Mouse (Mus musculus) midbrain, embryonic 15.5 days (tissue): Measurements from ENCODE around the gene Lpar3. TPM values are rescaled to one million over a fixed set of nuclear protein-coding genes. Genes with fewer than 3 reads are reported as not detected.
A peak's percentile ranks its signal among the peaks of the same experiment; 100 is the strongest.

Experiments
- ATAC-seq: fragments of 200-750 bp; cut with Nextera tagmentation; replicated peaks from 2 replicates; pipeline ENCODE4 v1.8.0; 2017; ENCODE audit warnings: moderate TSS enrichment
- H3K27ac ChIP-seq: fragments of 300-500 bp; sonication (generic); 2 replicates; pipeline ENCODE4 v1.5.1; 2015; ENCODE audit warnings: mild to moderate bottlenecking, inconsistent platforms
- H3K27me3 ChIP-seq: fragments of 300-500 bp; sonication (generic); replicated peaks from 2 replicates; pipeline ENCODE4 v1.6.1; 2015; ENCODE audit warnings: inconsistent platforms
- H3K36me3 ChIP-seq: fragments of 300-500 bp; sonication (generic); replicated peaks from 2 replicates; pipeline ENCODE4 v1.6.1; 2015; ENCODE audit warnings: inconsistent platforms
- H3K4me1 ChIP-seq: fragments of 300-500 bp; sonication (generic); 2 replicates; pipeline ENCODE4 v1.6.1; 2015; ENCODE audit warnings: inconsistent platforms
- H3K4me2 ChIP-seq: fragments of 300-500 bp; sonication (generic); 2 replicates; pipeline ENCODE4 v1.6.1; 2015; ENCODE audit warnings: inconsistent platforms, mild to moderate bottlenecking, moderate library complexity
- H3K4me3 ChIP-seq: fragments of 300-500 bp; sonication (generic); 2 replicates; pipeline ENCODE4 v1.5.1; 2015; ENCODE audit warnings: mild to moderate bottlenecking, inconsistent platforms
- H3K9ac ChIP-seq: fragments of 300-500 bp; sonication (generic); 2 replicates; pipeline ENCODE4 v1.6.1; 2015; ENCODE audit warnings: mild to moderate bottlenecking, inconsistent platforms
- H3K9me3 ChIP-seq: fragments of 300-500 bp; sonication (generic); 2 replicates; pipeline ENCODE4 v1.6.1; 2016; ENCODE audit warnings: inconsistent platforms
- WGBS: fragments of 180-500 bp; shearing (Covaris S2); methylation state at CpG from one replicate; pipeline ENCODE4 v1.1.7; 2015; ENCODE audit warnings: mixed read lengths; 5-methylcytosine and 5-hydroxymethylcytosine counted together
- polyA plus RNA-seq: library from polyadenylated mRNA; unstranded; fragments of >200 nt; fragmentation: Nextera tagmentation; extraction: Ambion mirVana; gene quantifications from 2 replicates; pipeline ENCODE4 v1.2.1, GENCODE M21; 2015

The Lpar3 gene
- polyA plus RNA-seq = 0.22 and 0.61 TPM in 2 replicates

DNA sequence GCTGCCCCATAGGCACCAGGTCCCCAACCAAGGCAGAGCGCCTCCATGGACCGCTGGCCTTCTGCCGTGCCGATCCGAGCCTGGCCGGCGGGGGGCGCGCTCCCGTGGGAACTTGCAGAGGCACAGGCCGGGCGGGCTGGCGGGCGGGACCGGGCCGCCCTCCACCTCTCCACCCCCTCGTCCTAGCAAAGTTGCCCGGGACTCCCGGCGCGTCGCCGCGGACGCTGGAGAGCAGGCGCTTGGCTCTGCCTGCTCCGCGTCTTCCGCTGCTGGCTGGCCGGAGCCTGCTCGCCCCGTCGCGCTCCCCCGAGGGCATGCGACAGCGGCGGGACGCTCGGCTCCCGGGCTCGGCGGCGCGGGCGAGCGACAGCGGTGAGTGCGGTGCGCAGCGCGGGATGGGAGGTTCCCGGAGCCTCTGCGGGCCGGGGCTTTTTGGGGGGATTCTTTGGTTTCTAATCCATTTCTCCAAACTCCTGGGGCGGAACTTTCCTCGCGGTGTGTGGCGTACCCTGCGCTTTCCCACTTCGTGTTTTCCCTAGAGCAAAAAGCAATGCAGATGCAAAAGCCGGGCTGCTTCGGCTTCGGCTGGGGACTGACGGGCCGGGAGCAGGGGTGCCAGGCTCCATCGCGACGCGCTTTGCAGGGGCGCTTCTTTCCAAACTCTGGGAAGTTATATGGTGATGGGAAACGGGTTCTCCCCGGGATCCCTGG is at the start of gene Lpar3:
Gene Lpar3 (plus strand): TSS at position 188 of the 711 bp plus-strand sequence.
- Histone ChIP-seq H3K4me3 (peak within 1 kb of the TSS; percentile 48), H3K27me3 (peaks cover 38% of the 10 kb centered on the region), H3K9me3 (no peaks in the 10 kb centered on the region), H3K4me2 (peak within 1 kb of the TSS; percentile 89), H3K27ac (no peak within 1 kb of the TSS), H3K9ac (peak within 1 kb of the TSS; percentile 31; the same call in 1 of the 2 replicates), H3K4me1 (peaks cover 11% of the 10 kb centered on the region), H3K36me3 (no peaks in the 10 kb centered on the region)
- ATAC-seq = peak; percentile 67
- WGBS = under 1% methylated on average over 73 of the region's 73 CpGs

DNA sequence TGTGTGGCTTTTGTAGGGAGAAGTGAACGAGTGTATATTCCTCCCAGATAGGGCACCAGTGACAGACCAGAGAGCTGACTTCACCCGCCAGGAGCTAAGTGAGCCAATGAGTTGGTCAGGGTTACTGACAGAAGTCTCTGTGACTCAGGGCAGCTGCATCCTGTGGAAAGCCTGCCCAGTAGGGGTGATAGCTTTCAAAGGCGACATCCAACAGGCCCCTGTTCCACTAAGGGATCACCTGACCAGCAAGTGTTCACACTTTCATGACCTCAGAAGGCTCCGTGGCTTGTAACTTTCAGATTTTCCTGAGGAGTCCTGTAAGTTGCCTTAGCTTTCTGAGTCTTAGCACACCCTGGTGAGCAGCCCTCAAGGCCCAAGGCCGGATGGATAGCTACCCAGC is 47.7 kb upstream of the Lpar3 start:
- 73% methylated on average over 5 of the region's 5 CpGs for WGBS

DNA sequence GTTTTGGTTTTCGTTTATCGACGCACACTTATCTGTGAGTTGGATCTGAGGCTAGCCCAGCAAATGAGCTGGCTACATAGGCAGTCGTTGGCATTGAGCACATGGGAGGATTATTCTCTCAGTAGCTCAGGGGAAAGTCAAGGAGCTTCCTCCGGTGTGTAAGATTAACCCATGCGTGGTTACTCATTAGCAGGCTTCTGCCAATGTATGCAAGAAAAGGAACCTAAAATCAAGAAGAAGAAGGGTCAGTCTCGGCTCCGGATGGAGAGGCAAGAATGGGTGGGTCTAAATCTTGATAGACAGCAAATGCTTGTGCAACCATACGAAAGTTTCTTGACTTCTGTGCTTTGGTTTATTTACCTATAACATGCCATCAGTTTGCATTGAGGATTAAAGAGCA is 46.5 kb upstream of the Lpar3 start:
- WGBS = 90% methylated on average over 9 of the region's 9 CpGs
- Histone ChIP-seq H3K4me3 (no peak overlapping the region), H3K27me3 (no peaks in the 10 kb centered on the region), H3K9me3 (0 out of 2 replicates have a peak, but pooled peaks cover 2% of the 10 kb centered on the region), H3K9ac (no peak overlapping the region), H3K4me2 (no peak overlapping the region), H3K4me1 (peaks cover 4% of the 10 kb centered on the region), H3K27ac (no peak overlapping the region), H3K36me3 (no peaks in the 10 kb centered on the region)
- ATAC-seq = no peak

More for the DNA sequence above, 47.7 kb upstream of the Lpar3 start:
- Histone ChIP-seq H3K4me1 (peaks cover under 1% of the 10 kb centered on the region), H3K4me3 (no peak overlapping the region), H3K27me3 (no peaks in the 10 kb centered on the region), H3K9ac (no peak overlapping the region), H3K27ac (no peak overlapping the region), H3K4me2 (no peak overlapping the region), H3K36me3 (no peaks in the 10 kb centered on the region), H3K9me3 (0 out of 2 replicates have a peak, but pooled peaks cover 2% of the 10 kb centered on the region)
- ATAC-seq = no peak

DNA sequence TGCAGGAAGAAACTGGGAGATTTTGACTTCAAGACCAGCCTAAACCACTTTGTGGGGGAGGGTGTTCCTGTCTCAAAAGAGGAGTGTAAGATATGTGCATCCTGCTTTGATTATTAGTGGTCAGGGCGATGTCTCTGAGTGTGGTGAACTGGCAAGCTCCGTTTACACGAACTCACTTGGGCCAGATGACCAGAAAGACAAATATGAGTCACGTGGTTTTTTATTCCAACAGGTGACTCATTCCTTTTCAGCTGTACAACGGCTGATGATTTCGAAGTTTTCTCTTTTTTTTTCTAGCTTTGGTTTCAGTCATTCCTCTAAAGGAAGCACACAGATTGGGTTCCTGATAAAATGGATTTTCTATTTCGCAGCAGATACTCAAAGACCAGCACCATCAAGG is 43.5 kb upstream of the Lpar3 start:
- no peak overlapping the region for H3K4me3 ChIP-seq
- no peaks in the 10 kb centered on the region for H3K9me3 ChIP-seq
- H3K36me3 ChIP-seq = no peaks in the 10 kb centered on the region
- WGBS = 86% methylated on average over 7 of the region's 7 CpGs
- ATAC-seq = no peak
- H3K27ac ChIP-seq = no peak overlapping the region
- no peaks in the 10 kb centered on the region for H3K27me3 ChIP-seq
- peaks cover 4% of the 10 kb centered on the region for H3K4me1 ChIP-seq
- H3K4me2 ChIP-seq = peak overlapping the region; percentile 54
- no peak overlapping the region for H3K9ac ChIP-seq

DNA sequence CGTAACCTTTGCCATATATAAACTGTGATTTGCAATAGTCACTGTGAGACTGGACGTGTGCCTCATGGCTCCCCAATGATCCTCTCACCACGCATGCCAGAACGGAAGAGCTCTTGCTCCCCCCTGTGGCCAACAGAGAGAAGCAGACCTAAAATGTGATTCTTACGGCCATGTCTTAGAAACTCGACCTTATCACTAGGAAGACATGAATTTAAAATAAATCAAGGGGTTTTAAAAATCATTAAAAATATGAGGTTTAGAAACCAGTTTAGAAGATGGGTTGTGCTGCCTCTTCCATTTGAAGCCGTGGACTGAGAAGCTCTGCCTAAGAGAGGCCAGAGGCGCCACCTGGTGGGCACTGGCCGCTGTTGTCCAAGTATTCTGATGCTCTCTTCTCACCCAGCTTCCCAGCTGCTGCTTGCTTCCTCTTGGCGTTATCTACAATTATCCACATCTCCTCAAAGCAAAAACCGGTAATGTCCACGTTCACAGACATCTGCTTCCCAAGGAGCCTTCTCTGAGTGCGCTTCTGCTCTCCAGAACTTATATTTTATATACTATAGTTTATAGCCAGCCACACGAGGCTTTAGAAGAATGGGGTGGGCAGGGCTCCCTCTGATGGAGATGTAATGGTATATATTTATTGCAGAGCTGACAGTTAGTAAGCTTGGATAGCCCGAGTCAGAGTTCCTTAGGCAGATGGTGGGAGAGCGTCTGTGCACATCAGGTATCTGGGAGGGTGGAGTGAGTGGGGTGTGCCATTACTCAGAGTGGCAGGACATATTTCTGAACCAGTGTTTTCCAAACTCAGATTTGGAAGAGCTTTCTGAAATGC is 42.8 kb upstream of the Lpar3 start:
- peaks cover 4% of the 10 kb centered on the region for H3K4me1 ChIP-seq
- no peaks in the 10 kb centered on the region for H3K9me3 ChIP-seq
- peak overlapping the region; percentile 54 for H3K4me2 ChIP-seq
- H3K27ac ChIP-seq = peak overlapping the region; percentile 16; the same call in 1 of the 2 replicates
- ATAC-seq = peak; percentile 91
- no peaks in the 10 kb centered on the region for H3K27me3 ChIP-seq
- peak overlapping the region; percentile 32 for H3K4me3 ChIP-seq
- whole genome bisulfite sequencing = 3% methylated on average over 16 of the region's 16 CpGs
- H3K9ac ChIP-seq = peak overlapping the region; percentile 39; the same call in 1 of the 2 replicates
- no peaks in the 10 kb centered on the region for H3K36me3 ChIP-seq

DNA sequence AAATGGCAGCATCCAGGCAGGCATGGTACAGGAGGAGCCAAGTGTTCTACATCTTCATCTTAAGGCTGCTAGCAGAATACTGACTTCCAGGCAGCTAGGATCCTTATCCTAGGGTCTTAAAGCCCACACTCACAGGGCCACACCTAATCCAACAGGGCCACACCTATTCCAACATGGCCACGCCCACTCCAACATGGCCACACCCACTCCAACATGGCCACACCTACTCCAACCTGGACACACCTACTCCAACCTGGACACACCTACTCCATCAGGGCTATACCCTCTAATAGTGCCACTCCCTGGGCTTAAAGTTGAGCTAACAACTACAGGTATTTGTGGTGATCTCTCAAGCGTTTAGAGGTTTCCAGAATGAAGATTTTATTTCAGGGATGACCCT is 40.4 kb upstream of the Lpar3 start:
- no peak overlapping the region for H3K9ac ChIP-seq
- peaks cover 3% of the 10 kb centered on the region; the same call in 1 of the 2 replicates for H3K27me3 ChIP-seq
- peaks cover 8% of the 10 kb centered on the region for H3K4me1 ChIP-seq
- 39% methylated on average over 2 of the region's 2 CpGs for WGBS
- H3K27ac ChIP-seq = no peak overlapping the region
- no peaks in the 10 kb centered on the region for H3K9me3 ChIP-seq
- no peaks in the 10 kb centered on the region for H3K36me3 ChIP-seq
- H3K4me2 ChIP-seq = no peak overlapping the region
- no peak for ATAC-seq
- H3K4me3 ChIP-seq = no peak overlapping the region

DNA sequence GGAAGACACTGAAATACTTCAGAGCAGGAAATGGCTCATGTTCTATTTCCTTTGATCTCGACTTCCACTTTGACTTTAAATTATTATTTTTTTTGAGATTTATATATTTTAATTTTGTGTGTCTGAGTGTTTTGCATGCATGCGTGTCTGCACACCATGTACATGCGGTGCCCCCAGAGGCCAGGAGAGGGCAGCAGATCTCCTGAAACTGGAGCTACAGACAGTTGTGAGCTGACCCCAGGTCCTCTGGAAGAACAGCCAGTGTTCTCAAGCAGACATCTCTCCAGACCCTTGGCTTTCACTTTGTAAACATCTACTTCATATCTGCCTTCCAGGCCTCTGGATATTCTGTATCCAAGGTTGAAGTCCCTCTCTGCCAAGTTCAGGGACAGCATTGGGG is 39.8 kb upstream of the Lpar3 start:
- no peaks in the 10 kb centered on the region for H3K9me3 ChIP-seq
- no peak for ATAC-seq
- no peak overlapping the region for H3K9ac ChIP-seq
- 30% methylated on average over 3 of the region's 3 CpGs for WGBS
- H3K4me3 ChIP-seq = no peak overlapping the region
- H3K4me2 ChIP-seq = no peak overlapping the region
- H3K27me3 ChIP-seq = peaks cover 3% of the 10 kb centered on the region; the same call in 1 of the 2 replicates
- peaks cover 13% of the 10 kb centered on the region for H3K4me1 ChIP-seq
- no peak overlapping the region for H3K27ac ChIP-seq
- no peaks in the 10 kb centered on the region for H3K36me3 ChIP-seq

DNA sequence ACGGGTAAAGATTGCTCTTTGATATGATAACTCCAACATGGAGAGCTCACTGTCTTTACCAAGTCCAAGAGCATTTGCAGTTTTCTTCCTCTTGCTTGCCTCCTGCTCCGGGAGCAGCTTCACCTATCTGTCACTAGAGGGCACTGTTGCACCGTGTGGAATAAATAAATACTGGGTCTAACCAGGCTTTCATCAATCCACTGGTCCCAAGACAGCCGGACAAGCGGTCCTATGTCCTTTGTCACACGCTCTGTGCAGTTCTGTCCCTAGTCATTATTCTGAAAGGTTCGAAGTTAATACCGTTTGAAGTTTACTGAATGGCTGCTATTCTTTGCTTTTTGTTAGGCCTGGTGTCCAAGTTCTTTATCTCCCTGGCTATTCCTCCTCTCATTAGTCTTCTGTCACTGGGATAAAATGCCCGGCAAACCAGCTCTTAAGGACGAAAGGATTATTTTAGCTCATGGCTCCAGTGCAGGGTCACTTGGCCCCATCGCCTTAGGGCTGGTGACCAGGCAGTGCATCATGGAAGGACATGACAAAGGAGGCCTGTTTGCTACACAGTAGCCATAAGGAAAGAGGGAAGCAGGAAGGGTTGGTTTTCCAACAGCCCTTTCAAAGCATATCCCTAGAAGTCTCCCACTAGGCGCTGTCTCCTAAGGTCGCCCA is 35.6 kb upstream of the Lpar3 start:
- no peak overlapping the region for H3K27ac ChIP-seq

DNA sequence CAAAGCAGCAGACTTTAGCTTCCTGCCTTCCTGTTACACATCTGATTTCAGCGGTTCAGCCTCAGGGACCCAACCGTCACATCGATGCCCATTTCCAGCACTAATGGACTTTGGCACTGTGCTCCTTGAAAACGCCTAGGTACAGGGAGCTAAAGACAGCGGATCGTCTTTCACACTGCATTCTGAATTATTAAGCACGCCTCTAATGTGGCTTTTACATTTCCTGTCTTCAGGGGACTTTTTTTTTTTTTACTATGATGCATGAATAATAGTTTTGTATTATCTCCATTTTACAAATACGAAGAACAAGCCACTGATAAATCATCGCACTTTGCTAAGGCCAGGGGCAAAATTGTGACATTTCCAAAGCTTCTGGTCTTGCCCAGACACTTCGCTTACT is 34.7 kb upstream of the Lpar3 start:
- H3K27me3 ChIP-seq = peaks cover 3% of the 10 kb centered on the region; the same call in 1 of the 2 replicates

More for the DNA sequence above, 35.6 kb upstream of the Lpar3 start:
- WGBS = 18% methylated on average over 13 of the region's 13 CpGs
- no peak overlapping the region; the same call in 1 of the 2 replicates for H3K4me2 ChIP-seq
- no peak overlapping the region for H3K4me3 ChIP-seq
- peaks cover 3% of the 10 kb centered on the region; the same call in 1 of the 2 replicates for H3K27me3 ChIP-seq
- no peaks in the 10 kb centered on the region for H3K36me3 ChIP-seq
- peaks cover 9% of the 10 kb centered on the region; the same call in 1 of the 2 replicates for H3K4me1 ChIP-seq
- ATAC-seq = peak; percentile 81
- no peaks in the 10 kb centered on the region for H3K9me3 ChIP-seq
- H3K9ac ChIP-seq = 0 out of 2 replicates have a peak overlapping the region, but pooled peaks have one; percentile 16

DNA sequence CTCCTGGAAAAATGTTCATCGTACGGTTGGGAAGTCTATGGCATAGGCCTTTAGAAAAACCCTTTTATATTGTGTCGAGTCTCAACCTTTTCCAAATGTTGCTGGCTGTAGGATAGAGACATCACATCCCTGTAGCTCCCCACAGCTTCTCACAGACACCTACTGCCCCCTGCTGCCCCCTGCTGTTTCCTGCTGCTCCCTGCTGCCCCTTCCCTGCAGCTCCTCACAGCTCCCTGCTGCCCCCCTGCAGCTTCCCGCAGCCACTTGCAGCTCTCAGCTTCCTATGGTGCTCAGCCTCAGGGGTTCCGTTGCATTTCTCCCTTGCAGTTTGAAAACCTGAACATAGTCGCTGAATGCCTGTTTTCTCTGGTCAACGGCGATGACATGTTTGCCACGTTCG is 30.8 kb upstream of the Lpar3 start:
- H3K27me3 ChIP-seq = no peaks in the 10 kb centered on the region
- H3K4me1 ChIP-seq = peaks cover 9% of the 10 kb centered on the region; the same call in 1 of the 2 replicates
- no peak overlapping the region for H3K27ac ChIP-seq
- WGBS = 65% methylated on average over 10 of the region's 10 CpGs
- H3K4me3 ChIP-seq = no peak overlapping the region
- H3K9ac ChIP-seq = no peak overlapping the region
- no peaks in the 10 kb centered on the region for H3K36me3 ChIP-seq
- no peaks in the 10 kb centered on the region for H3K9me3 ChIP-seq
- no peak overlapping the region for H3K4me2 ChIP-seq
- ATAC-seq = no peak

More for the DNA sequence above, 34.7 kb upstream of the Lpar3 start:
- H3K36me3 ChIP-seq = no peaks in the 10 kb centered on the region
- ATAC-seq = no peak
- no peak overlapping the region for H3K4me3 ChIP-seq
- no peak overlapping the region for H3K27ac ChIP-seq
- H3K9me3 ChIP-seq = no peaks in the 10 kb centered on the region
- no peak overlapping the region for H3K4me2 ChIP-seq
- peaks cover 9% of the 10 kb centered on the region; the same call in 1 of the 2 replicates for H3K4me1 ChIP-seq
- WGBS = 74% methylated on average over 10 of the region's 10 CpGs
- H3K9ac ChIP-seq = no peak overlapping the region

DNA sequence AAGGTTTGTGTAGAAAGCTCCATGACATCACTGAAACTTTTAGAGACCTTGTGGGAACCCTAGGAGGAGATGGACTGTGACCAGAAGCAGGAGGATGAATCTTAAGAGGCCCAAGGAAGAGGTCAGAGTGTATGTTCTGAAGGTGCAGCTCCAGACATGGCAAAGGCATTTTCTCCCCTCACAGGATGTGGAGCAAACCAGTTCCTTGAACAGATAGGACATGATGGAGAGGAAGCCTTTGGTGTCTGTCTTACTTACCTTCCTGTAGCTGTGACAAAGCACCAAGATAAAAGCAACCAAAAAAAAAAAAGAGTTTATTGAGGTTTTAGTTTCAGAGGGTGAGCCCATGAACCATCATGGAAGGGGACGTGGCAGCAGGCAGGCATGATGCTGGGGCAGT is 28.3 kb upstream of the Lpar3 start:
- no peaks in the 10 kb centered on the region for H3K36me3 ChIP-seq
- no peak overlapping the region for H3K27ac ChIP-seq
- H3K9ac ChIP-seq = no peak overlapping the region
- no peak for ATAC-seq
- H3K27me3 ChIP-seq = no peaks in the 10 kb centered on the region
- H3K9me3 ChIP-seq = no peaks in the 10 kb centered on the region
- H3K4me1 ChIP-seq = 0 out of 2 replicates have a peak, but pooled peaks cover 8% of the 10 kb centered on the region
- WGBS = 88% methylated on average over 1 of the region's 1 CpGs
- no peak overlapping the region for H3K4me3 ChIP-seq
- no peak overlapping the region for H3K4me2 ChIP-seq

DNA sequence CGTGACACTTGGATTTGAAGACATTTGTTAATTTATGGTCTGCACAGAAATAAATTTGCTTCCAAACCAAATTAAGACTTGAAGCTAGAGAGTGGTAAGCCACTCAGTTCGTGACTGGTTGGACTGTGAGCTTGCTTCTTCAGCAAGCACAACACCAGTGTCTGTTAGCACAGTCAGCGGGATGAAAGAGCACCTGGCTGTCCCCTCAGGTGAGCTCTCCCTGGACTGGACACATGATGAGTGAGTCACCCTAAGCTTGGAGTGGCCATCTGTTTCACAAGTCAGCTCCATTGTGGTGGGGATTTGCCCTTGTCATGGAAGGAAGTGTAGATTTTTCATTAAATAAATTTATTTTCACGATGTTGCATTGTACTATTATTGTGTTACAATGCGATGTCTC is 25.6 kb upstream of the Lpar3 start:
- Histone ChIP-seq H3K27ac (no peak overlapping the region), H3K4me1 (peaks cover 16% of the 10 kb centered on the region; the same call in 1 of the 2 replicates), H3K4me2 (no peak overlapping the region), H3K9ac (no peak overlapping the region), H3K9me3 (no peaks in the 10 kb centered on the region), H3K27me3 (no peaks in the 10 kb centered on the region), H3K36me3 (no peaks in the 10 kb centered on the region), H3K4me3 (no peak overlapping the region)
- WGBS = 92% methylated on average over 5 of the region's 5 CpGs
- no peak for ATAC-seq
